Mouse (Mus musculus): ENCODE measurements at regions not wholly inside any gene's neighbourhood (a gene's known extent, or its start where the extent isn't known, plus 50 kb on each side); places are given as distances from the start of the nearest gene placed in this dataset.

DNA sequence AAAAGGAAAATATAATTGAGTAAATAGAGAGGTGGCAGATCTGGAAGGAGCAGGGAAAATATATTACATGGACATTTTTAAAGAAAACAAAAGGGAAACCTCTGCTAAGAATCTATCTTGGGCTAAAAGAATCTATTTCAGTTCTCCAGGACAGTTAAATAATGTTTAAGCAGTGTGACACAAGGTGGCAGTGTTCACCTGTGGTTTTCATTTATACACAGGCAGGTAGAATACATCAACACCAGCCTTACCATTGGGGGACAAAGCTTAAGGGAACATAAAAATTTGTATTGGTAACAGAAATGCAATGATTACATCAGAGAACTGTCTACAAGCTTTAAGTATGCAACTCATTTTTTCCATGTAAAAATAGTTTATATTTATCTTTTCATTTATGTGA, 78.2 kb upstream of the Cldn34d start:
- DNase-seq = peak; percentile 12

Measured in heart, postnatal 4 days (tissue).